Mouse (Mus musculus) heart, adult 8-10 months (tissue): ENCODE measurements at regions not wholly inside any gene's neighbourhood (a gene's known extent, or its start where the extent isn't known, plus 50 kb on each side); places are given as distances from the start of the nearest gene placed in this dataset.
"Not testable (repeated sequence)": the region's sequence is repeated elsewhere in the genome, so short reads cannot be mapped to it uniquely, and the experiment has no call there.

Experiments used
- DNase-seq: peaks from one replicate; pipeline ENCODE4 v3.0.0; 2022; ENCODE audit warnings: low spot score

DNA sequence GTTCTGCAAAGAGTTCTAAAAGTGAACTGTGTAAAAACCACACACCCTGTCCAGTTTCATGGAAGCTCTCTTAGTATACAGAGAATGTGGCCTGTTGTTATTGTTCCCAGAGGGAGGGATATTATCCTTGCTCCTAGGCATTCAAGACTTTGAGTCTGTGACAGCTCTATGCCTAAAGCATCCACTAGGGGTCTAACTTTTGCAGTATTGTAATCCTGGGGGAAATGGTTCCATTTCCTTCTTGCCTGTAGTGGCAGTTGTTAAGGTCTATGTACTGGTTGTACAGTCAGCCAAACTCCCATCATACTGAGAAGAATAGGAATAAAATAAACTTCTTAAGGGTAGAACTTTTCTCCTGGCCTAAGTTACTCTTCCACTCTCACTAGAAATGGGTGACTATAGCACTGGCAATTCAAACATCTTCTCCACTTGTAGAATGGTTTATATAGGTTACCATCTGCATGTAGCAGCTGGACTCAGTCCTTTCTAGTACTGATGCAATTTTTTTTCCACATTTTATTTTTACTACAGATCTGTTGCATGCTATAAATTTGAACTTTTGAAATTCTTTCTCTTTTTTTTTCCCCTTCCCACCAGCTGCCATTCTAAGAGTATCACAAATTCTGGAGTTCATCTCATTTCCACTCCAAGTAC is 51.4 kb upstream of the Dpt start:
- DNase-seq = peak; percentile 57

DNA sequence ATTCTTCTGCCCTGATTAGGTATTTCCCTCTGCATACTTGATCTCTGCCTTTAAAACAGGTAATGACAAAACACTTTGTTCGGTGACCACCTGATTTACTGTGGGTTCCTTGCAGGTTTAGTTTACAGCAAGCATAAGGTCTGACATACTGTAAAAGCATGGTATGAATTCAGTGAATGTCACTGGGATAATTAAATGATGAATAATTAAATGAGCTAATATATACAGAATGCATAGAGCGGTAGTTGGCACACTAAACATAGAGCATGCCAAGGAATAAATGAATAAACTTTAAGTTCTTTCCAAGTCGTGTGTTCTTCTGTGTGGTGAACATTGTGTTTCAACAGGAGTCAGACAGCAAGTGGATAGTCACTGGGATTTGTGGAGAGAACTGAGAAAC is 51.9 kb upstream of the Dpt start:
- no peak for DNase-seq

GRCm38 (mm10) chr1:164742897-164743296 is 53.5 kb upstream of the Dpt start:
- not testable (repeated sequence) for DNase-seq

GRCm38 (mm10) chr1:164735646-164736045 is 60.8 kb upstream of the Dpt start:
- no peak for DNase-seq

GRCm38 (mm10) chr1:164733741-164734140 is 62.7 kb upstream of the Dpt start:
- DNase-seq = no peak

- no peak for DNase-seq
Observed at GRCm38 (mm10) chr1:164722054-164722453, 74.4 kb upstream of the Dpt start.

GRCm38 (mm10) chr1:164714905-164715304 is 81.5 kb upstream of the Dpt start:
- DNase-seq = no peak

GRCm38 (mm10) chr1:164713798-164714551 is 82.5 kb upstream of the Dpt start:
- no peak for DNase-seq

DNA sequence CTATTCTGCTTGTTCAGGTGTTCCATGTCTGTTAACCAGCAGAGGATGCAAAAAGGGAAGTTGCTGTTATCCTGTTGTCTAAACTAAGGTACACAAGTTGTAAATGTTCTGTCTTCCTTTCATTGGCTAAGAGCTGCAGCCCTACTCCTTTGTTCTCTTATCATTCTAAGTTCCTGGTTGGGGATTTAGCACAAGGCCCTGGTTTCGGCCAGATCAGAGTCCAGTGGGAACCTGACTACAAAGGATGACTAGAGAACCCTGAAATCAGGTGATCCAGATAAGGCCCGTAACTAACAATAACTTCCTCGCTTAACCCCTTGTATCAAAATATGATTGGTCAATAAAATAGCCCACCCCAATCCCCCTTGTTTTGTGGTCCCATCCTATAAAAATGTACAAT is 83.9 kb upstream of the Dpt start:
- no peak for DNase-seq

GRCm38 (mm10) chr1:164704397-164705091 is 91.9 kb upstream of the Dpt start:
- no peak for DNase-seq

GRCm38 (mm10) chr1:164703560-164704131 is 92.8 kb upstream of the Dpt start:
- DNase-seq = no peak

- no peak for DNase-seq
Observed at GRCm38 (mm10) chr1:164690055-164690454, 106.4 kb upstream of the Dpt start.

DNA sequence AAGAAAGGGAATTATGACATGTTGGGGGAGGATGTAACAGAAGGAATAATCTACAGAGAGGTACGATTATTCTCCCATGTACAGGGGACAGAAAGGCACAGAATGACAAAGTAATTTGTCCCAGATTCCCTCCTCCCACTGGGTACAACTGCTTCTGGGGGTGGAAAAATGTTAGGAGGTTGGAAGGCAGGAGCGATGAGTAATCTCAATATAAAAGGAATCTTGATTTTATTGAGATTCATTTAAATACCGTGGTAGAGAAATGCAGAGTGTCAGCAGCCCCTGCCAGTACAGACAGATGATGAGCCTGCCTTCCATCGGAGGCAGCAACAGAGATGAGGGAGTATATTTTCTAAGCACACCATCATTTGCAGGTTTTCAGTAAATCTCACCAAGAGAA is 107.1 kb upstream of the Dpt start:
- DNase-seq = no peak

DNA sequence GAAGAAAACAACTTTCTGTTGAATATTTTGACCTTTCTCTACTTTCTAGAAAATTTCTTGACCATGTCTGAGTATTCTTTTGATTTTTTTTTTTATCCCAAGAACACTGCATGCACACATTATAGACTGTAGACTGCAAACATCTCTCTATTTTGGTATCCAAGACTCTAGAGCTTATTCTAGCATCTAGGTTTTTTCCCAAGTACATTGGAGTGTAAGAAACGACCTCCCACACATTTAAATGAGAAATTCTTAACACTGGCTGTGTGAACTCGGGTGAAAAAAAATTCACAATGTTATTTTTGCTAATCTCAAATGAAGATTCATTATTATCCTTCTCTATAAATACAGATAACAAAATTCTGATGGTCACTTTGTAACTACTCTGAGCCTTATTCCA is 112.0 kb upstream of the Dpt start:
- DNase-seq = no peak

- no peak for DNase-seq
Observed at GRCm38 (mm10) chr1:164683788-164684187, 112.7 kb upstream of the Dpt start.

DNA sequence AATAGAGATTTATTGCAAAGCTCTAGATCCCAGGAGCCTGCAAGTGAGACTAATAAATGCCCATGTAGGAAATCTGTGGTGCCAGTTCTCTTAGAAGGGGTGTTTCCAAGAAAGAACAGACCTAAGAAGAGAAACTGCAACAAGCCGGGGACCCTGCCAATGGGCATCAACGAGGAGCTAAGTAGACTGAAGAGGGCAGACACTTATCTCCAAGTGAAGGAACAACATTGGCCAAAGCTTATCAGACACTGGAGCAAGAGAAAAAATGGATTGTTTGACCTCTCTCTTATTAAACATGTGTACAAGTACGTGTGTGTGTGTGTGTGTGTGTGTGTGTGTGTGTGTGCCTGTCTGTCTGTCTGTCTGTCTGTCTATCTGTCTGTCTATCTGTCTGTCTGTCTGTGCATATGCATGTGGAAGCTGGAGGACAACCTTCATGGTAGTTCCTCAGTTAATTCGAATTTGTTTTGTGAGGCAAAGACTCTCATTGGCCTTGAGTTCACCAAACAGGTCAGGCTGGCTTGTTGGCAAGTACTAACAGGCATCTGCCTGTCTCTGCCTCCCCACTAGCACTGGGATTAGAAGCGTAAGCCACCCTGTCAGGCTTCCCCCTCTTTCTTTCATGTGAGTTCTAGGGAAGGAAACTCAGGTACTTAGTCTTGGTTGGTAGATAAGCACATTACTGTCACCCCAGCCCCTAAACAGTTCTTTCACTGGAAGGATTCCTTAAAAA is 113.4 kb upstream of the Dpt start:
- no peak for DNase-seq

DNA sequence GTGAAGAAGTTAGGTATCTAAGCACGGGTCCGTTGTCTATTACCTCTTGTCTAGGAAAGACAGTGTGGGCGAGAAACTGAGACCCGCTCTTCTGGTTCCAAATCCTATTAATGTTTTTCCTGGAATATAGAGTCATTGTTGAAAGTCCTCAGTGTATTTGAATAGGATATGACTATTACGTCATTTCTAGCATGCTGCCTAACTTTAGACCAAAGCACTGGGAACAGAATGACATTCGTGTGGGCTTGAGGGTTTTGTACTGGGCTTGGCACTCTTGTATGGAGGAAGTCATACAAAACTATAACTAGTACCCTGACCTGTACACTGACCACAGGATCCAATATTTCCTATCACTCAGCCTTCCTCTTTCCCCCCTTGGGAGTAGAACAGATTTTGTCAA is 114.0 kb upstream of the Dpt start:
- no peak for DNase-seq

DNA sequence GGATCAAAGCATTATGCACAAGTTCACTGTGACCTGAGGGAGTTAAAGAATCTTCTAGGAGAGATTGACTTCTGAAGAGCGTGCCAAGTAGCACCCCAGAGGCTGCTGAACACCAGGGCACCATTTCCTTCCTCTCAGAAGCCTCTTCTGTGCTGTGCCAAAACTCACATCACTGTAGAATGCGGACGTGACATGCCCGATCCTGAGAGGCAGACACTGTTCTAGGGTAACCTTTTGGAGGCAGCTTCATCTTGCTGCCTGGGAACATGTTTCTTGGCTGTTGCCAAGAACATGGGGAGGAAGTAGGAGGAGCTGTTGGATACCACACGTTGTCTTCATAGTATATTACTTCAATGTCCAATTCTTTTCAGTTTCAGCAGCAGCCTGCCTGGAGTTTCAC is 114.9 kb upstream of the Dpt start:
- peak; percentile 52 for DNase-seq

GRCm38 (mm10) chr1:164678303-164678702 is 118.1 kb upstream of the Dpt start:
- DNase-seq = no peak

- no peak for DNase-seq
Observed at GRCm38 (mm10) chr1:164652244-164652643, 144.2 kb upstream of the Dpt start.

GRCm38 (mm10) chr1:164637901-164638462 is 158.5 kb upstream of the Dpt start:
- DNase-seq = no peak
